Mouse (Mus musculus): Measurements from ENCODE around the gene Chuk. TPM values are rescaled to one million over a fixed set of nuclear protein-coding genes. Genes with fewer than 3 reads are reported as not detected.

Chuk gene
- polyA plus RNA-seq, 1 experiment from 2014 or later, result 30.8 TPM

GRCm38 (mm10) chr19:44064734-44065133 lies 42.5 kb downstream of the Chuk start:
- Histone ChIP-seq H3K36me3 (peaks cover 50% of the 10 kb centered on the region), H3K27ac (no peak overlapping the region), H3K27me3 (replicated peaks) (no peaks in the 10 kb centered on the region), H3K4me2 (no peak overlapping the region), H3K9ac (no peak overlapping the region), H3K4me3 (no peak overlapping the region), H3K9me3 (replicated peaks) (no peaks in the 10 kb centered on the region), H3K4me1 (peaks cover 26% of the 10 kb centered on the region)
- 84% methylated on average over 2 of the region's 2 CpGs for WGBS (ENCODE audit: insufficient replicate concordance)
- no peak for ATAC-seq

GRCm38 (mm10) chr19:44063773-44064172 lies 43.5 kb downstream of the Chuk start:
- 79% methylated on average over 7 of the region's 7 CpGs for WGBS (ENCODE audit: insufficient replicate concordance)
- Histone ChIP-seq H3K4me3 (no peak overlapping the region), H3K4me1 (peaks cover 20% of the 10 kb centered on the region), H3K36me3 (peaks cover 59% of the 10 kb centered on the region), H3K9ac (no peak overlapping the region), H3K27ac (no peak overlapping the region), H3K27me3 (replicated peaks) (no peaks in the 10 kb centered on the region), H3K4me2 (no peak overlapping the region), H3K9me3 (replicated peaks) (no peaks in the 10 kb centered on the region)
- ATAC-seq, result no peak

GRCm38 (mm10) chr19:44060226-44060625 lies 47.1 kb downstream of the Chuk start:
- Histone ChIP-seq H3K27ac (no peak overlapping the region), H3K36me3 (peaks cover 82% of the 10 kb centered on the region), H3K9ac (no peak overlapping the region), H3K4me1 (no peaks in the 10 kb centered on the region), H3K27me3 (replicated peaks) (no peaks in the 10 kb centered on the region), H3K4me3 (no peak overlapping the region), H3K4me2 (no peak overlapping the region), H3K9me3 (replicated peaks) (no peaks in the 10 kb centered on the region)
- WGBS (ENCODE audit: insufficient replicate concordance), result 69% methylated on average over 3 of the region's 3 CpGs
- no peak for ATAC-seq

- no peak overlapping the region for H3K4me3 ChIP-seq
- WGBS (ENCODE audit: insufficient replicate concordance), result 73% methylated on average over 4 of the region's 4 CpGs
- peaks cover 62% of the 10 kb centered on the region for H3K36me3 ChIP-seq
- H3K9me3 ChIP-seq (replicated peaks), result no peaks in the 10 kb centered on the region
- no peak for ATAC-seq
- no peaks in the 10 kb centered on the region for H3K4me1 ChIP-seq
- no peak overlapping the region for H3K27ac ChIP-seq
- no peak overlapping the region for H3K4me2 ChIP-seq
- H3K27me3 ChIP-seq (replicated peaks), result no peaks in the 10 kb centered on the region
- no peak overlapping the region for H3K9ac ChIP-seq
These were observed 52.0 kb downstream of the Chuk start for GRCm38 (mm10) chr19:44055173-44055826.

GRCm38 (mm10) chr19:44050388-44050787 lies 56.9 kb downstream of the Chuk start:
- 67% methylated on average over 4 of the region's 4 CpGs for WGBS (ENCODE audit: insufficient replicate concordance)
- no peaks in the 10 kb centered on the region for H3K9me3 ChIP-seq (replicated peaks)
- H3K4me3 ChIP-seq, result no peak overlapping the region
- H3K36me3 ChIP-seq, result peaks cover 44% of the 10 kb centered on the region
- H3K4me2 ChIP-seq, result no peak overlapping the region
- no peaks in the 10 kb centered on the region for H3K27me3 ChIP-seq (replicated peaks)
- H3K27ac ChIP-seq, result no peak overlapping the region
- no peak overlapping the region for H3K9ac ChIP-seq
- ATAC-seq, result no peak
- no peaks in the 10 kb centered on the region; the same call in 1 of the 2 replicates for H3K4me1 ChIP-seq

- ATAC-seq, result no peak
- H3K4me2 ChIP-seq, result no peak overlapping the region
- no peaks in the 10 kb centered on the region for H3K27me3 ChIP-seq (replicated peaks)
- H3K4me1 ChIP-seq, result no peaks in the 10 kb centered on the region; the same call in 1 of the 2 replicates
- 62% methylated on average over 3 of the region's 3 CpGs for WGBS (ENCODE audit: insufficient replicate concordance)
- no peak overlapping the region for H3K4me3 ChIP-seq
- H3K27ac ChIP-seq, result no peak overlapping the region
- peaks cover 44% of the 10 kb centered on the region for H3K36me3 ChIP-seq
- H3K9ac ChIP-seq, result no peak overlapping the region
- no peaks in the 10 kb centered on the region for H3K9me3 ChIP-seq (replicated peaks)
These were observed 58.0 kb downstream of the Chuk start for GRCm38 (mm10) chr19:44049282-44049681.

GRCm38 (mm10) chr19:44045847-44046246 lies 61.4 kb downstream of the Chuk start:
- no peak overlapping the region for H3K9ac ChIP-seq
- WGBS (ENCODE audit: insufficient replicate concordance), result 67% methylated on average over 3 of the region's 3 CpGs

GRCm38 (mm10) chr19:44042121-44042520 lies 65.2 kb downstream of the Chuk start:
- Histone ChIP-seq H3K9me3 (replicated peaks) (no peaks in the 10 kb centered on the region), H3K27ac (no peak overlapping the region), H3K27me3 (replicated peaks) (no peaks in the 10 kb centered on the region), H3K4me1 (0 out of 2 replicates have a peak, but pooled peaks cover 6% of the 10 kb centered on the region), H3K4me2 (no peak overlapping the region), H3K4me3 (no peak overlapping the region), H3K36me3 (peaks cover 51% of the 10 kb centered on the region), H3K9ac (no peak overlapping the region)
- WGBS (ENCODE audit: insufficient replicate concordance), result 78% methylated on average over 5 of the region's 5 CpGs
- ATAC-seq, result no peak

More at GRCm38 (mm10) chr19:44045847-44046246, 61.4 kb downstream of the Chuk start:
- no peak for ATAC-seq
- Histone ChIP-seq H3K4me1 (peaks cover 6% of the 10 kb centered on the region; the same call in 1 of the 2 replicates), H3K4me2 (no peak overlapping the region), H3K36me3 (peaks cover 31% of the 10 kb centered on the region), H3K27me3 (replicated peaks) (no peaks in the 10 kb centered on the region), H3K9me3 (replicated peaks) (no peaks in the 10 kb centered on the region), H3K27ac (no peak overlapping the region), H3K4me3 (no peak overlapping the region)

GRCm38 (mm10) chr19:44033396-44033795 lies 73.9 kb downstream of the Chuk start:
- Histone ChIP-seq H3K9ac (no peak overlapping the region), H3K36me3 (peaks cover 42% of the 10 kb centered on the region), H3K4me2 (no peak overlapping the region), H3K27ac (no peak overlapping the region), H3K4me3 (no peak overlapping the region), H3K27me3 (replicated peaks) (no peaks in the 10 kb centered on the region), H3K9me3 (replicated peaks) (no peaks in the 10 kb centered on the region), H3K4me1 (no peaks in the 10 kb centered on the region)
- no peak for ATAC-seq
- 87% methylated on average over 5 of the region's 5 CpGs for WGBS (ENCODE audit: insufficient replicate concordance)

- Histone ChIP-seq H3K4me2 (no peak overlapping the region), H3K27ac (no peak overlapping the region), H3K9ac (no peak overlapping the region), H3K36me3 (peaks cover 30% of the 10 kb centered on the region), H3K27me3 (replicated peaks) (no peaks in the 10 kb centered on the region), H3K9me3 (replicated peaks) (no peaks in the 10 kb centered on the region), H3K4me3 (no peak overlapping the region), H3K4me1 (no peaks in the 10 kb centered on the region)
- no peak for ATAC-seq
- WGBS (ENCODE audit: insufficient replicate concordance), result 79% methylated on average over 11 of the region's 11 CpGs
These were observed 75.1 kb downstream of the Chuk start for GRCm38 (mm10) chr19:44032046-44032744.

GRCm38 (mm10) chr19:44030024-44030423 lies 77.3 kb downstream of the Chuk start:
- Histone ChIP-seq H3K36me3 (peaks cover 10% of the 10 kb centered on the region; the same call in 1 of the 2 replicates), H3K9ac (no peak overlapping the region), H3K27me3 (replicated peaks) (no peaks in the 10 kb centered on the region), H3K27ac (no peak overlapping the region), H3K9me3 (replicated peaks) (no peaks in the 10 kb centered on the region), H3K4me2 (no peak overlapping the region), H3K4me3 (no peak overlapping the region), H3K4me1 (no peaks in the 10 kb centered on the region)
- no peak for ATAC-seq
- WGBS (ENCODE audit: insufficient replicate concordance), result 69% methylated on average over 5 of the region's 5 CpGs

- H3K4me2 ChIP-seq, result no peak within 1 kb of the TSS
- H3K27ac ChIP-seq, result no peak within 1 kb of the TSS
- H3K9me3 ChIP-seq (replicated peaks), result no peaks in the 10 kb centered on the region
- H3K9ac ChIP-seq, result no peak within 1 kb of the TSS
- no peak within 1 kb of the TSS for H3K4me3 ChIP-seq
- no peak for ATAC-seq
- no peaks in the 10 kb centered on the region for H3K36me3 ChIP-seq
- H3K4me1 ChIP-seq, result no peaks in the 10 kb centered on the region
- no peaks in the 10 kb centered on the region for H3K27me3 ChIP-seq (replicated peaks)
- 67% methylated on average over 6 of the region's 8 CpGs for WGBS (ENCODE audit: insufficient replicate concordance)
These were observed 78.3 kb downstream of the Chuk start, which contains the start of gene Cyp2c23 for GRCm38 (mm10) chr19:44028972-44029371. Cyp2c23 (minus strand) TSS chr19:44029208.

Data from liver, embryonic 12.5 days (tissue).